In the genomic region with DNA sequence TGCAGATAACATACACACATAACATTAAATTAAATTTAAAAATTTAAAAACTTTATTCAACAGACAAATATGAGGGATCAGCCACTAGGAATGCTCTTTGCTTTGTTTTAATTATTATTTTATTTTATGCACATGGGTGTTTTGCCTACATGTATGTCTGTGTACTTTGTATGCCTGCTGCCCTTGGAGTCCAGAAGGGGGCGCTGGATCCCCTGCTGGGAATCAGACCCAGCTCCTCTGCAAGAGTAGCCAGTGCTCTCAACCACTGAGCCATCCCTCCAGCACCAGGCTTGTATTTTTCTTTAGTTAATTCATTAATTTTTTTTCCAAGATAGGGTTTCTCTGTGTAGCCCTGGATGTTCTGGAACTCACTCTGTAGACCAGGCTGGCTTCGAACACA, we compare ENCODE assay signal across 9 mouse cellular contexts.
DNase-seq lines count a peak whose midpoint lies in the region; ATAC-seq and TF ChIP-seq lines count a peak whose summit lies in the region.
"Had no signal": no experiment of that assay in that cellular context is flagged by ENCODE, and none has a peak within 500 bp of the region (broad histone marks: within the 10 kb centered on the region; RNA-seq: fewer than 3 reads in every experiment).

No protein-coding gene starts in this region.

- 48% methylated on average over 2 of the region's 2 CpGs for WGBS in midbrain, embryonic 11.5 days
- WGBS in midbrain, embryonic 16.5 days: 48% methylated on average over 2 of the region's 2 CpGs
- 51% methylated on average over 2 of the region's 2 CpGs for WGBS in heart, postnatal 0 days
- 46% methylated on average over 2 of the region's 2 CpGs for WGBS in midbrain, postnatal 0 days

- no peak for TF ChIP-seq EP300 in heart, postnatal 0 days (IDR thresholded peaks at IDR 0.05; ENCODE audit: low read depth)

- DNase-seq in adrenal gland, postnatal 10 days: peak; percentile 60
- DNase-seq in adrenal gland, adult 18-20 months (ENCODE audit: low spot score in 2 of 2): no peak
- DNase-seq in midbrain, embryonic 11.5 days (ENCODE audit: low spot score, missing footprints): peak; percentile 66
- DNase-seq in heart, postnatal 0 days (ENCODE audit: low spot score): no peak
- DNase-seq in midbrain, postnatal 0 days (ENCODE audit: low spot score): no peak
- DNase-seq in layer of hippocampus, postnatal 14 days (ENCODE audit: low spot score in 2 of 2): no peak
- DNase-seq in layer of hippocampus, adult 9-10 months (ENCODE audit: low spot score): no peak

- no peak overlapping the region for H3K4me3 ChIP-seq in midbrain, embryonic 11.5 days (ENCODE audit: low read depth, low read length)
- H3K4me3 ChIP-seq in midbrain, embryonic 16.5 days (ENCODE audit: low read depth, low read length): no peak overlapping the region
- H3K4me3 ChIP-seq in heart, postnatal 0 days (ENCODE audit: low read depth, low read length): no peak overlapping the region
- no peak overlapping the region for H3K4me3 ChIP-seq in midbrain, postnatal 0 days (ENCODE audit: low read depth, low read length)
- H3K4me3 ChIP-seq: neural tube, embryonic 13.5 days had no signal

- no peaks in the 10 kb centered on the region for H3K4me1 ChIP-seq in midbrain, embryonic 11.5 days (ENCODE audit: control insufficient read depth, insufficient read depth, low read length)
- no peaks in the 10 kb centered on the region for H3K4me1 ChIP-seq in midbrain, embryonic 16.5 days (ENCODE audit: control insufficient read depth, insufficient read depth, low read length)
- no peaks in the 10 kb centered on the region for H3K4me1 ChIP-seq in heart, postnatal 0 days (ENCODE audit: control insufficient read depth, insufficient read depth)
- H3K4me1 ChIP-seq in midbrain, postnatal 0 days (ENCODE audit: insufficient read depth, low read length): no peaks in the 10 kb centered on the region
- H3K4me1 ChIP-seq: neural tube, embryonic 13.5 days had no signal

- peak; percentile 52; the same call in 1 of the 2 replicates for ATAC-seq in midbrain, embryonic 11.5 days (ENCODE audit: low FRiP score)
- no peak for ATAC-seq in midbrain, embryonic 16.5 days
- no peak for ATAC-seq in heart, postnatal 0 days (ENCODE audit: insufficient read depth, low read depth)
- no peak for ATAC-seq in midbrain, postnatal 0 days (ENCODE audit: low FRiP score)

- H3K27ac ChIP-seq in midbrain, embryonic 11.5 days (ENCODE audit: low read depth, low read length): no peak overlapping the region
- H3K27ac ChIP-seq in midbrain, embryonic 16.5 days (ENCODE audit: low read length): no peak overlapping the region
- H3K27ac ChIP-seq in heart, postnatal 0 days (ENCODE audit: low read depth): 0 out of 2 replicates have a peak overlapping the region, but pooled peaks have one; percentile 11
- H3K27ac ChIP-seq in midbrain, postnatal 0 days (ENCODE audit: low read depth, low read length): no peak overlapping the region

- no peak overlapping the region for H3K9ac ChIP-seq in midbrain, embryonic 11.5 days (ENCODE audit: low read length)
- H3K9ac ChIP-seq in midbrain, embryonic 16.5 days (ENCODE audit: low read depth, low read length): no peak overlapping the region
- no peak overlapping the region for H3K9ac ChIP-seq in heart, postnatal 0 days (replicated peaks; ENCODE audit: low read depth, low read length)
- H3K9ac ChIP-seq in midbrain, postnatal 0 days (replicated peaks; ENCODE audit: low read length, poor library complexity, severe bottlenecking): no peak overlapping the region
- H3K9ac ChIP-seq: neural tube, embryonic 13.5 days had no signal

- H3K27me3 ChIP-seq in midbrain, embryonic 11.5 days (ENCODE audit: control insufficient read depth, insufficient read depth, low read length): no peaks in the 10 kb centered on the region
- H3K27me3 ChIP-seq in midbrain, embryonic 16.5 days (ENCODE audit: control insufficient read depth, insufficient read depth, low read depth, low read length): no peaks in the 10 kb centered on the region
- H3K27me3 ChIP-seq in heart, postnatal 0 days (ENCODE audit: control insufficient read depth, insufficient read depth, low read length): 0 out of 2 replicates have a peak, but pooled peaks cover 3% of the 10 kb centered on the region
- no peaks in the 10 kb centered on the region for H3K27me3 ChIP-seq in midbrain, postnatal 0 days (ENCODE audit: insufficient read depth, low read length)
- H3K27me3 ChIP-seq: neural tube, embryonic 13.5 days had no signal

- no peak overlapping the region for H3K4me2 ChIP-seq in midbrain, embryonic 11.5 days
- H3K4me2 ChIP-seq in midbrain, embryonic 16.5 days (ENCODE audit: low read length): no peak overlapping the region
- no peak overlapping the region for H3K4me2 ChIP-seq in heart, postnatal 0 days (ENCODE audit: low read depth, low read length)
- no peak overlapping the region for H3K4me2 ChIP-seq in midbrain, postnatal 0 days (ENCODE audit: low read depth, low read length, poor library complexity, severe bottlenecking)
- H3K4me2 ChIP-seq: neural tube, embryonic 13.5 days had no signal

- H3K36me3 ChIP-seq in midbrain, embryonic 11.5 days (ENCODE audit: control insufficient read depth, insufficient read depth, low read length): no peaks in the 10 kb centered on the region
- H3K36me3 ChIP-seq in midbrain, embryonic 16.5 days (ENCODE audit: control insufficient read depth, insufficient read depth, low read length): no peaks in the 10 kb centered on the region
- H3K36me3 ChIP-seq in heart, postnatal 0 days (replicated peaks; ENCODE audit: control insufficient read depth, insufficient read depth, low read length): no peaks in the 10 kb centered on the region
- H3K36me3 ChIP-seq in midbrain, postnatal 0 days (ENCODE audit: insufficient read depth, low read length): no peaks in the 10 kb centered on the region
- H3K36me3 ChIP-seq: neural tube, embryonic 13.5 days had no signal

- peak; percentile 41 for TF ChIP-seq CTCF in heart, postnatal 0 days (IDR thresholded peaks at IDR 0.05; ENCODE audit: low read depth)
- peak; percentile 54 for TF ChIP-seq CTCF in midbrain, postnatal 0 days (IDR thresholded peaks at IDR 0.05)

- H3K9me3 ChIP-seq in midbrain, embryonic 11.5 days (ENCODE audit: control insufficient read depth, low read length): no peaks in the 10 kb centered on the region
- H3K9me3 ChIP-seq in midbrain, embryonic 16.5 days (replicated peaks; ENCODE audit: control insufficient read depth, low read length, poor library complexity, severe bottlenecking): no peaks in the 10 kb centered on the region
- no peaks in the 10 kb centered on the region for H3K9me3 ChIP-seq in heart, postnatal 0 days (replicated peaks; ENCODE audit: control insufficient read depth, low read length)
- H3K9me3 ChIP-seq in midbrain, postnatal 0 days (ENCODE audit: low read length): no peaks in the 10 kb centered on the region
- H3K9me3 ChIP-seq: neural tube, embryonic 13.5 days had no signal

Comparison
In these comparisons a context has a peak if more than half of its experiments do, and no peak if none do; other contexts are left out.
1. DNase-seq: peak in adrenal gland, postnatal 10 days (single experiment) and midbrain, embryonic 11.5 days (single experiment); none in adrenal gland, adult 18-20 months (0 of 2), heart, postnatal 0 days (single experiment), midbrain, postnatal 0 days (single experiment), layer of hippocampus, postnatal 14 days (0 of 2) and layer of hippocampus, adult 9-10 months (single experiment).